Mouse (Mus musculus) layer of hippocampus, adult 2 months (tissue): Measurements from ENCODE around the gene Srgn. TPM values are rescaled to one million over a fixed set of nuclear protein-coding genes. Genes with fewer than 3 reads are reported as not detected.

Experiments used
- DNase-seq, 2 experiments: peaks; one replicate each; pipeline ENCODE4 v3.0.0; 2022; ENCODE audit warnings: low spot score in 2 of 2
- H3K27ac ChIP-seq: fragments of 200-600 bp; 2 replicates; pipeline ENCODE4 v1.8.1; 2022
- H3K4me3 ChIP-seq: fragments of 200-600 bp; 2 replicates; pipeline ENCODE4 v1.8.1; 2022; ENCODE audit warnings: mild to moderate bottlenecking
- CTCF ChIP-seq: fragments of 200-600 bp; conservative IDR thresholded peaks from 2 replicates; pipeline ENCODE4 v1.8.1; 2022; ENCODE audit warnings: antibody characterized with exemption, mild to moderate bottlenecking, moderate library complexity
- long read RNA-seq, 2 experiments: library from polyadenylated mRNA; stranded (forward); transcript quantifications; one replicate each; pipeline ENCODE4 v2.0.0; 2021; ENCODE audit warnings: borderline mapping rate in 2 of 2
- total RNA-seq, 2 experiments: library from RNA; stranded (reverse); gene quantifications; 2 replicates each; pipeline ENCODE4 v1.2.3; 2021

Srgn gene
- 1 to 10 TPM; 4.7 to 6.9 TPM for total RNA-seq
- long read RNA-seq, experiment 1, partial matches to known transcripts, result 0 of 4 reads
- long read RNA-seq, experiment 1, other reads (novel, unspliced or antisense), result 0 of 4 reads
- long read RNA-seq, experiment 2, partial matches to known transcripts, result 0 of 4 reads
- long read RNA-seq, experiment 2, other reads (novel, unspliced or antisense), result 0 of 4 reads

DNA sequence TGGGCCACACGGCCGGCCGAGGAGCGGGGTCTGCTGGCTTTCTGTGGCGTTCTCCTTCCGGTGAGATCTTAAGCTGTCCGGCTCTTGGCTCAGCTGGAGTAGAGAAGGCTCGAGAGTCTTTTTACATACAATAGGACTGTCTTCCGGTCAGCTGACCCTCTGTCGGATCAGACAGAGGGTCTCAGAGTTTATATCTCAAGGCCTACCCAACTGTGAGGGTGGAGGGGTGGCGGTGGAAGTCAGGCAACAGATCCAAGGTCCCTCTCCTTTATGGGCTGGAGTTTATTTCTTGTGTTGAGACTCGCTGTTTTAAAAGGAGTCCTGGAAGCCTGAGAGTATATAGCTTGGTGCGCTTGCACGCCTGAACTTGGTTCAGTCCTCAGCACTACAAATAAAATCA lies at the start of gene Srgn:
Gene Srgn, minus strand, starts transcription at position 101 of the 400 bp plus-strand sequence.
- DNase-seq, result no peak
- TF ChIP-seq CTCF, result no peak

DNA sequence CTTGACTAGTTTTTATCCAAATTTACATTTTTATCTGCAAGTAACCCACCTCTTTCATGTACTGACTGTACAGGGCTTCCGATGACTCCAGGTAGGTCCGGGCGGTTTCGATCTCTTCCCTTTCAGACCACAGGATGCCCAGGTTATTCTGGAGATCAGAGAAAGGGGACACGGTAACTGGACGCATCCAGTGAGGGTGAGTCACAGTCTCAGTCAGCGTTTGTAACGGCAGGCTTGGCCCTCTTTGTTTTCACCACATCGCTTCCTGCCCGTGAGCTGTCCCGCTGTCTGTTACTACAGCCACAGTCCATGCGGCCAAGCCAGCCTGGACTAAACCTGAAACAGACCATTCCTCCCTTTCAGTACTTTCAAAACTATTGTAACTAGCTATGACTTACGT lies 47.8 kb upstream of the Srgn start:
- DNase-seq, result no peak
- TF ChIP-seq CTCF, result no peak
- no peak overlapping the region for H3K4me3 ChIP-seq
- H3K27ac ChIP-seq, result no peak overlapping the region

More for the DNA sequence above, at the start of gene Srgn:
- Histone ChIP-seq H3K27ac (no peak within 1 kb of the TSS), H3K4me3 (no peak within 1 kb of the TSS)

DNA sequence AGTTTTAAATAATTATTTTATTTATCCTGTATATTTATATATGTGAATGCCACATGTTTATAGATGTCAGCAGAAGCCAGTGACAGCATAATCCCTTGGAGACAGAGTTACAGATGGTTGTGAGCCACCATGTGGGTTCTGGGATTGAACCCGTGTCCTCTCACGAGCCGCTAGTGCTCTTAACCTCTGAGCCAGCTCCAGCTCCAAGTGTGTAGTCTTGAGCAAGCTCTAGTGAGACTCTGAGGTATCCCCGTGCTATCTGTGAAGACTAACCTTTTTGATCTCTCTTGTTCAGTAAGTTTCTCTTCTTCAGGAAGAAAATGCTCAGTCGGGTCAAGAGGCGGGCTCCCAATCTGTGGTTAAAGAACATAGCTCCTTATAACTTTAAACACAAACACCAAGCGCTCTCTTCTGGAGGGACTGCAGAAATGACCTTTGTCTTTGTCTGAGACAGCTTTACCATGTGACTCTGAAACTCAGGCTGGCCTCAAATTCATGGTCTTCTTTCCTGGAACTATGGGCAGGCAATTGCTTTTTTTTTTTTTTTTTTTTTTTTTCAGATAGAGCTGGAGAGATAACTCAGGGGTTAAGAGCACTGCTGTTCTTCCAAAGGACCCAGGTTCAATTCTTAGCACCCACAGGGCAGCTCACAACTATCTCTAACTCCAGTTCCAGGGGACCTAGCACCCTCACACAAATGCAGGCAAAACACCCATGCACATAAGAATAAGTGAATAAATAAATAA lies 43.0 kb upstream of the Srgn start:
- H3K27ac ChIP-seq, result no peak overlapping the region
- no peak for DNase-seq
- TF ChIP-seq CTCF, result no peak
- H3K4me3 ChIP-seq, result no peak overlapping the region

DNA sequence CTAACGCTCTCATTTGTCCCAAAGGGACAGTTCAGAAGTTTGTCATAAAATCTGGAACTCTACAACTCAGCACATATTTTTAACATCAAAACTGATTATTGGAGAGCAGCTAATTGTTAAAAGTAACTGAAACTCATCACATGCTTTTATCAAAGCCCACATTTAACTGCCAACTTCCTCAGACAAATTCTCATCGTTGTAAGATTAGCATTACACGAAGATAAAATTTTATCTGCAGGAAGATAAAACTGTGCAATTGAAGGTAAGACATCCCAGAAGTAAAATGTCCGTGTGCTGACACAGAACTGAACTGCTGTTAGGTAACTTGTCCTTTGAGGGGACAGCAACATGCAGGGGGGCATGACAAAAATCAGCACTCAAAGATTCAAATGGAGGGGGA lies 41.6 kb upstream of the Srgn start:
- no peak for TF ChIP-seq CTCF
- no peak for DNase-seq
- Histone ChIP-seq H3K4me3 (no peak overlapping the region), H3K27ac (no peak overlapping the region)

DNA sequence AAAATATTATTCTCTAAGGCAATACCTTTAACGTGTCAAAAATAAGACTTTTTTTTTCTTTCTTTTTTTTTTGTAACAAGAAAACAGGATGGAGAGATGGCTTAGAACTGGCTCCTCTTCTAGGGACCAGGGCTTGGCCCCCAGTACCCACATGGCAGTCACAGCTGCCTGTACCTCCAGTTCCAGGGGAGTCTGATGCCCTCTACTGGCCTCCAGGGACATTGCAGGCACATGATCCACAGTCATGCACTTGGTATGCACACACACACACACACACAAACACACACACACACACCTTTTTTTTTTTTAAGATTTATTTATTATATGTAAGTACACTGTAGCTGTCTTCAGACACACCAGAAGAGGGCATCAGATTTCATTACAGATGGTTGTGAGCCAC lies 30.5 kb upstream of the Srgn start:
- DNase-seq, result no peak
- Histone ChIP-seq H3K4me3 (no peak overlapping the region), H3K27ac (no peak overlapping the region)
- TF ChIP-seq CTCF, result peak; percentile 63

DNA sequence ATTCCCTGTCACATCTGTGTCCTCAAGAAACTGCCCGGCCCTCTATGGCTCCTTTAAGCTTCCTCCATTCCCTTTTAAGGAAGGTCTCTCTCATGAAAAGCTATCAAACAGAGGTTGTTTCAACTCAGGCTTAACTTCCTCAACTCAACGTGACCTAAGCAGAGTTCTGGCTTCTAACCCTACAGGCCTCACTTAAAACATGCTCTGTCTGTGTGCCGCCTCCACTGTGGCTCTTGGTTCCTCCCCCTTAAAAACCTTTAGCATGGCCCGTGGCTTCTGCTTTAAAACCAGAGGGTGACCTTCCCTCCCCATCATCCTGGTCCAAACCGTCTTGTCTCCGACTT lies 29.3 kb upstream of the Srgn start:
- Histone ChIP-seq H3K27ac (no peak overlapping the region), H3K4me3 (no peak overlapping the region)
- TF ChIP-seq CTCF, result no peak
- no peak for DNase-seq

DNA sequence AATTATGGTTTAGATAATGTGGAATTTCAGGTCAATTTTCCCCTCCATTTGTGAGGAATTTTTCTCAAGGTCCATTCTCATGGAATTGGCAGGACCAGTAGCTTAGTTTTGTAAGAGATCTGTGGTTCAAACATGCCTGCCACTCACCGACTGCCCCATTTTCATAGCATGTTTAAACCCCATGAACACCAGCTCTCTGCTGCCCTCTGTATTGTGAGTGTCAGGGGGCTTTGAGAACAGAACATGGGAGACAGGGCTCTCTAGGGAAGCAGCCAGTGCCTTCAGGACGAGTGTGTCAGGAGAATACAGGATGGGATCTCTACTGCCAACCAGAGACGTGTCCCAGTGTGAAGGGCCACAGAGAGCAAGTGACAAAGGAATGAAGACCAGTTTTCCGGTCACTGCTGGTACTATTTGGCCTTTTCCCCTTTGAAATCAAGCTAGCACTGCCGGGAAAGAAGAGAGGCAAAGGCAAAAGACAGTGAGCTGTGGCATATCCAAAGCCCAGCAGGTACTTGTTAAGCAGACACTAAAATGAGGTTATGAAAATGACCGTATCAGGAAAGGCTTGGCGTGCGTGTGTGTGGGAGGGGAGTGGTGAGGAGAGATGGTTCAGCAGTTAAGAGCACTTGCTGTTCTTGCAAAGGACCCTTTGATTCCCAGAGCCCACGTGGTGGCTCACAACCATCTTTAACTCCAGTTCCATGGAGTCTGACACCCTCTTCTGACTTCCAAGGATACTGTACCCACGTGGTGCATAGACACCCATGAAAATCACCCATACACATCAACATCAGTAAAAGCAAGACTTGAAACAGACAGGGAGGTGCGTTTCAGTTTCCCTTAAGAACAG lies 28.7 kb upstream of the Srgn start:
- no peak for DNase-seq
- TF ChIP-seq CTCF, result peak; percentile 30
- no peak overlapping the region for H3K4me3 ChIP-seq

DNA sequence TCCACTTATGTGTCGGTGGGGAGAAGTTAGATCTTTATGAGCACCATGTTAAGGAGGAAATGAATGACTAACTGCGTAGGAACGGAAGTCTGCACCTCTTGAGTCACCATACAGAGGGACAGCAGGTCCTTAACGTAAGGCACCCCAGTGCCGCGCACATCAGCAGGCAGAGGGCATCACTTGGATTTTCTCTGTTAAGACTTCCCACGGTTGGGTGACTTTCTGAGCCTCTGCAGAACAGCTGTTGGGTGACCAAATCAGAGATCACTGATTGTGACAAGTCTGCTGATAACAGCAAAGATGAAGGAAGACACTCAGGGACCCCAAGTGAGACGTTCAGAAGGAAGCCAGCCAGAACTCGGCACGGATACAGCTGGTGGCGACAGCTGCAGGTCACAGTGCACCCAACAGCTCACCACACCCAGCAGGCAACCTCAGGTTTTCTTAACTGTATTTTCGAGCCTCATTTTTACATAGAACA lies 26.4 kb upstream of the Srgn start:
- H3K4me3 ChIP-seq, result no peak overlapping the region
- TF ChIP-seq CTCF, result no peak
- DNase-seq, result no peak

More for the DNA sequence above, 28.7 kb upstream of the Srgn start:
- no peak overlapping the region for H3K27ac ChIP-seq

DNA sequence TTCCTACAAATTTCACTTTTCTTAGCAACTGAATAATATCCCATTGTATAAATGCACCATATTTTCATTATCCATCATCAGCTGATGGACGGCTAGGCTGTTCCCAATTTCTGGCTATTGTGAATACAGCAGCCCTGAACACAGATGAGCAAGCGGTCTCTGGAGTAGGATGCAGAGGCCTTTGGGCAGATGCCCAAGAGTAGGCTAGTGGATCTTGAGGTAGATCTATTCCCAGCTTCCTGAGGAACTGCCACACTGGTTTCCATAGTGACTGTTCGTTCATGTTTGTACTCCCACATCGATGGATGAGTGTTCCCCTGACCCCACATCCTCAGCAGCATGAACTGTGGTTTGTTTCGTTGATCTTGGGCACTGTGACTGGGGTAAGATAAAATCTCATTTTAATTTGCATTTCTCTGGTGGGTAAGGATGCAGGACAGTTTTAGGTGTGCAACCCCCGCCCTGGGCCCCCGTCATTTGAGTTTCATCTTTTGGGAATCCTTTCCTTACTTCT lies 23.6 kb upstream of the Srgn start:
- no peak for DNase-seq
- Histone ChIP-seq H3K4me3 (no peak overlapping the region), H3K27ac (no peak overlapping the region)
- TF ChIP-seq CTCF, result no peak

More for the DNA sequence above, 26.4 kb upstream of the Srgn start:
- H3K27ac ChIP-seq, result no peak overlapping the region

DNA sequence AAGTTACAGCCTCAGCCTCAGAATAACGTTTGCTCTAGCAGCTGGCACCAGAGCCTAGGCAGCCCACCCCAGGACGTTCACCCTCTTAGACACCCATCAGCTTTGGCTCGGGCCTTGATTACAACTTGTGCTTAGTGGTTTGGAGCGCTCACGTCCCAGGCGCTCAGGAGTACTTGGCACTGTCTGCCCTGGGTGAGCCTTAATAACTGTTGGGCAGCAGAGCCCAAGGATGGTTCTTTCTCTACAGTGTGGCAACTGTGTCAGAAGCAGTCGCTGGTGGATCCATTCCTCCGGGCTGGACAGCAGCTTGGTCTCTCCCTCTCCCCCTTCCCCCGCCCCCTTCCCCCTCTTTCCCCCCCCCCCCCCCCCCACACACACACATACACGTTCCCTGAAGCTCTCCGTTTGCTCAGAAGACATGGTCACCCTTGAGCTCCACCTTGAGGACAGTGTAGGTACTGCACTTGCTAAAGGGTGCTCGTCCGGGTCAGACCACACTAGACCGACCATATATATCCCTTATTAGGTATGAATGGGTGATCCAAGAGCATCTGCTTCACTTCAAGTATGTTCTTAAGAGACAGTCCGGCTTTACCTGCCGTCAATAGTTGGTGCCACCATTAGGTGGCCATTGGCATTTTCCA lies 22.4 kb upstream of the Srgn start:
- no peak overlapping the region for H3K4me3 ChIP-seq
- TF ChIP-seq CTCF, result peak; percentile 78
- peak; percentile 46 to 67 for DNase-seq
- no peak overlapping the region for H3K27ac ChIP-seq

DNA sequence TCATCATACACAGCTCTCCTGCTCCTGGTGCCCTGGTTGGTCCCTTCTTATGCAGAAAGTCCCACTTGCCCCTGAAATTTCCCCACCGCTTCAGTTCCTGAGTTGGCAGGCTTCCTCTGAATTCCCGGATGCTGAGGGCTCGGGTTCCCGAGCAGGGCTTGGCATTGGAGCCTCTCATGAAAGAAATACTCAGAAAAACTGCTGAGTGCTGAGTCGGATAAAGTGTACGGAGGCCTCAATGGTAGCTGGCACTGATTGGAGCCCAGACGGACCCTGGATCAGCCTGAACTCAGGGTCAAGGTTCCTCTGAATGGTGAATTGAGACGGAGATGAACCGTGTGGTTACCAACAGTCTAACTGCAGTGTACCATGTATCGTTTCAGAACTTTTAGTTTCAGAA lies 19.2 kb upstream of the Srgn start:
- Histone ChIP-seq H3K27ac (no peak overlapping the region), H3K4me3 (no peak overlapping the region)
- no peak for TF ChIP-seq CTCF
- DNase-seq, result no peak

DNA sequence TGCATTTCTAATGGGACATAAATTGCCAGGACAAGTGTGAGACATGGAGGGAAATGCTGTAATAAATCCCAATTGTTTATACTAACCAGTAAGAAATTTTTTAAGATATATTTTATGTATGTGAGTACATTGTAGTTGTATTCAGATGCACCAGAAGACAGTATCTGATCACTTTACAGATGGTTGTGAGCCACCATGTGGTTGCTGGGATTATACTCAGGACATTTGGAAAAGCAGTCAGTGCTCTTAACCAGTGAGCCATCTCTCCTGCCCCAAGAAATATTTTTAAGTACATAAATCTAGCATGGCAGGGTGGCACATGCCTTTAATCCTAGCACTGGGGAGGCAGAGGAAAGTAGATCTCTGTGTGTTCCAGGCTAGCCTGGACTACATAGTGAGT lies 18.5 kb upstream of the Srgn start:
- Histone ChIP-seq H3K4me3 (no peak overlapping the region), H3K27ac (no peak overlapping the region)
- DNase-seq, result no peak
- peak; percentile 59 for TF ChIP-seq CTCF
